Mouse (Mus musculus): Measurements from ENCODE around the gene C1qtnf7.

The C1qtnf7 gene

DNA sequence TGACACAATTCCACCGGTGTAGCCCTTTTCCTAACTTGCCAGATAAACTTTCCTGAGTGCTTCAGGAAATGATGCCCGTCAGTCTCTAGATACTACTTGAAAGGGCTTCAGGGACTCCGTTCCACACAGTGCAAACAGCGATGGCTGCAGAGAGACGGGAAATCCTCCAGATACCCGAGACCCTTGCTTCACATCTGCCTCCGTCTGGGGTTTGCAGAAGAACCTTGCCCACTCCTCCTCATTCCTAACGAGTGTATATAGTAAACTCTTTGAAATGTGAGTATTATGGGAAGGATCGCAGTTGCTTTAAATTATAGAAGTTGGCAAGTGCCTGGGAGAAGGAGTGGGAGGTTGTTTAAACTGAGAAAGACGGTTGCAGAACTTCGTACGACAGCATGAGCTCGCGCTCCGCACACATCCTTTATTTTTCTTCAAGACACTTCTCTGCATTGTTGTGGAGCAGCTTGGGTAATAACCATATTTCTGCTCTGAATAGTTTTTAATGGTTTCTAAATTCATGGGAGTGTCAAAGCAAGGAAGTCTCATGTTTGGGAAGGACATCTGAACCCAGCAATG lies at the start of gene C1qtnf7:
C1qtnf7 (plus strand) TSS at position 138 of the 576 bp plus-strand sequence.
- in situ Hi-C loops (cut with MboI; ENCODE audit: low pct_unique_long_range_greater_than_20kb in 1 of 2, low sequenced_read_pairs in 2 of 2, unreplicated experiment in 1 of 2): no loop called here

DNA sequence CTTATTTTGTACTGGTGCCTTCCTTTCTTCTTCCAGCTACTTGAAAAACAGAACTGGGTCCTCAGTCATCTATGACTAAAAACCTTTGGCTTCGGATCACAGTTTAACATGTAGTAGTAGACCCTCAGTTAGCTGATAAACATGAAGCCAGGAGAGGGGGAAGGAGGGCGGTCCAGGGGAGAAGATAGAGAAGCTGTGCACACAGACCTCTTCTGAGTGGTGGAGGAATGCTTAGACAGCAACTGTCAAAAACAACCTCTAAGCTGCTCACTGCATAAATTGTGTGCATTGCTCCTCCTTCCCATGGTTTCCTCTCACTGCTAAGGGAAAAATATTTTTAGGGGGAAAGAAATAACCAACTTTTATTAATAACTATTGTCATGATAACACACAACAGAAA lies 48.6 kb upstream of the C1qtnf7 start:
- in situ Hi-C loops (cut with MboI; ENCODE audit: low pct_unique_long_range_greater_than_20kb in 1 of 2, low sequenced_read_pairs in 2 of 2, unreplicated experiment in 1 of 2): no loop called here

DNA sequence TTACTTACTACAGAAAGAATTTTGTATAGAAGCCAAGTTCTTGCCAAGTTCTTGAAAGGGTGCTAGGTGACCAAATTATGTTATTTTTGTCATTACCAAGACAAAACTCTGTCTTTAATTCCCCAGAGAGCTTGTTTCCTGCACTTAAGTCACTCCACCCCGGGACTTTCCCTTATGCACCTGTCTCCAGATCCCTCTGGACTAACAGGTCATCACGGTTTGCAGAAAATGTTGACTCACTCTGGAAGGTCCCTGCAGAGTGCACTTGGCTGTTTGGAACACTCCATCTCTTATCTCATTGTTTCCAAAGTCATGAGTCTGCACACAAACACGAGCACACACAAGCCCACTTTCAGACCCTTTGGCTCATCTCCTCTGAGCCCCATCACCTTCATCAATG lies 48.1 kb upstream of the C1qtnf7 start:
- in situ Hi-C loops (cut with MboI; ENCODE audit: low pct_unique_long_range_greater_than_20kb in 1 of 2, low sequenced_read_pairs in 2 of 2, unreplicated experiment in 1 of 2): no loop called here

DNA sequence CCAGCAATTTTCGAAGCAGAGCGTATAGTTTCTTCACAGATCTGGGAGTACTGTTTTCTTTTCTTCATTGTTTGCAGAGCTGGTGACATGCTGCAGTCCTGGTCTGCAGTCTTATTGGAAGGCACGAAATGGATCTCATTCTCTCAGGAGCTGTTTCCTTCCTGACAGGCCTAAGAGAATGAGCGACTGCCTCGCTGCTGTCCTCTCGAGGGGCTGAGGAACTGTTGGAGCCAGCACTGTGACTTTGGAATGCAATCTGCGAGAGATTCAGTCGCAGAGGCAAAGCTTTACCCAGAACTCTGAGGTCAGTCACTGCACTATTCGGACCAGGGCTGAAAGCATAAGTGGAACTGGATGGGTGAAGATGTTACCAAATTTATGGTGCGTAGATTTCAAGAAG lies 46.4 kb upstream of the C1qtnf7 start:
- in situ Hi-C loops (cut with MboI; ENCODE audit: low pct_unique_long_range_greater_than_20kb in 1 of 2, low sequenced_read_pairs in 2 of 2, unreplicated experiment in 1 of 2): no loop called here

DNA sequence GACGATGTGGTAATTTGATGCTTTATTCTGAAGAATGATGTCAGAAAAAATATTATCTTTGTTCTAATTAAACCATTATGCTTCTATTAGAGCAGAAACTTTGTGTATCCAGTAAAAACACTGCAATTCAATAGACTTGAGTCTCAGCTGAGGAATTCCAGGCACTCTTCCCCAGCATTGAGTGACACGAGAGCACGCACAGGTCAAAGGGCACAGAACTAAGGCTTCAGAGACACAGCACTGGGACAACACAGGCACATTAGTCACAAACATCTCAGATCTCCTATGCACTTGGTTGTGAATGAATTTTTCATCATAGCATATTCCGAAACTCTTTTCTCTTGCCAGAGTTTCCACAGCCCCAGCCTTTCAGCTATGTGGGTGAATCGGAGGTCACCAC lies 37.4 kb upstream of the C1qtnf7 start:
- in situ Hi-C loops (cut with MboI; ENCODE audit: low pct_unique_long_range_greater_than_20kb in 1 of 2, low sequenced_read_pairs in 2 of 2, unreplicated experiment in 1 of 2): no loop called here

- in situ Hi-C loops (cut with MboI; ENCODE audit: low pct_unique_long_range_greater_than_20kb in 1 of 2, low sequenced_read_pairs in 2 of 2, unreplicated experiment in 1 of 2): no loop called here
Observed at GRCm38 (mm10) chr5:43480046-43480445, 35.3 kb upstream of the C1qtnf7 start.

- in situ Hi-C loops (cut with MboI; ENCODE audit: low pct_unique_long_range_greater_than_20kb in 1 of 2, low sequenced_read_pairs in 2 of 2, unreplicated experiment in 1 of 2): no loop called here
Observed at GRCm38 (mm10) chr5:43480786-43481185, 34.6 kb upstream of the C1qtnf7 start.

- in situ Hi-C loops (cut with MboI; ENCODE audit: low pct_unique_long_range_greater_than_20kb in 1 of 2, low sequenced_read_pairs in 2 of 2, unreplicated experiment in 1 of 2): no loop called here
Observed at GRCm38 (mm10) chr5:43481824-43482223, 33.5 kb upstream of the C1qtnf7 start.

DNA sequence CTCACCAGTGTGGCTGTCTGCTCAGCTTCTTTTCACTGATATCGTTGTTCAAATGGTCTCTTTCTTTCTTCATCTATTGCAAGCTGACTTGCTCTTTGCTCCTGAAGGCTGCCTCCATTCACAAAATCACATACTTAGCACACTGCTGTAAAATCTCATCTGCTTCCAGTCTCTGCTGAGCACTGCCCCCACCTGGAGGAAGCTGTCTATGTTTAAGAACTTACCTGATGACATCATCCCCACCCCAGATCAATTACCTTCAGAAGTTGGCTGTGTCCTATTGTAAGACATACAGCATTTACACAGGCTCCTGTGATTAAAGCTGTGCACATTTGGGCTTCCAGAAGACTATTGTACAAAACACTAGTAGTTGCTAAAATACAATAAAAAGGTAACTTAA lies 13.5 kb upstream of the C1qtnf7 start:
- in situ Hi-C loops (cut with MboI; ENCODE audit: low pct_unique_long_range_greater_than_20kb in 1 of 2, low sequenced_read_pairs in 2 of 2, unreplicated experiment in 1 of 2): no loop called here

DNA sequence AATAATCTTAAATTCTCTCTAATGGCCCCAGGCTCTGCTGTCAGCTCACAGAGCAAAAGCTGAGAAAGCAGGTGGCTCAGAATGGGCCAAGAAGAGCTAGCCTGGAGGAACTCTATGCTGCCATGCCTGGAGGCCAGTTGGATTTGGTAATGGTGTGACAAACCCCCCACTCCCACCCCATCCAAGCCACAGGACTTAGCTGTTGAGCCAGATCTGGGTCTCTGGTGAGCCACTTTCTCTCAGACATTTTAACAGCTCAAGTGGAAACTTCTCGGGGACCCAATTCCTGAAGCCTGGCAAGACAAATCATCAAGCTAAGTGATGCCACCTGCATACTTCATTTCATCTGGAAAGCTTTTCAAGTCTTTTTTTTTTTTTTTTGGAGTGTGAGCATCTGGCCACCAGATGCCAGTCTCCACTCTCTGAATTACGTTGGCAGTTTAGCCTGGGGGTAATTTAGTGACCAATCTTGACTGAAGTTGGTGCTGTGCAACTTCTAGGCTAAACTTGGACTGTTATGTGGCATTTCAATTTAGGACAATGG lies 11.0 kb upstream of the C1qtnf7 start:
- in situ Hi-C loops (cut with MboI; ENCODE audit: low pct_unique_long_range_greater_than_20kb in 1 of 2, low sequenced_read_pairs in 2 of 2, unreplicated experiment in 1 of 2): no loop called here

GRCm38 (mm10) chr5:43508470-43508869 lies 6.9 kb upstream of the C1qtnf7 start:
- in situ Hi-C loops (cut with MboI; ENCODE audit: low pct_unique_long_range_greater_than_20kb in 1 of 2, low sequenced_read_pairs in 2 of 2, unreplicated experiment in 1 of 2): no loop called here

GRCm38 (mm10) chr5:43508892-43509291 lies 6.4 kb upstream of the C1qtnf7 start:
- in situ Hi-C loops (cut with MboI; ENCODE audit: low pct_unique_long_range_greater_than_20kb in 1 of 2, low sequenced_read_pairs in 2 of 2, unreplicated experiment in 1 of 2): no loop called here

DNA sequence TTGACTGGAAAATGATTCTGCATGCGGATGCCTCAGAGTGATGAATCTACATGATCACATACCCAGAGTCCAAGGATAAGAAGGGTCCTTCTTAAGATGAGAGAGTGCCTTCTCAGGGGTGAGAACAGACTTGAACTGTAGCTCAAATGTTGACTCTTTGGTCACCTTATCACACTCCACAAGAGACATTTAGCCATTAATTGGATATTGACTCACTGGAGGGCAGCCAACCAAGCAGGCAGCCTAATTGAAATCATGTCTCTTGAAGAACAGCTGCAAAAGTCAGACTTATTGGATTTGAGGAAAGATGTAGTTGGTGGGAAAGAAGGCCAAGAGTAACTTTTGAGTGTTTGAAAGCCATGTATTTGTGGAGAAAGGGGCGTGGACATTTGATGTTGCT lies 4.2 kb upstream of the C1qtnf7 start:
- in situ Hi-C loops (cut with MboI; ENCODE audit: low pct_unique_long_range_greater_than_20kb in 1 of 2, low sequenced_read_pairs in 2 of 2, unreplicated experiment in 1 of 2): no loop called here

- in situ Hi-C loops (cut with MboI; ENCODE audit: low pct_unique_long_range_greater_than_20kb in 1 of 2, low sequenced_read_pairs in 2 of 2, unreplicated experiment in 1 of 2): no loop called here
Observed at GRCm38 (mm10) chr5:43516491-43516890, 1.2 kb downstream of the C1qtnf7 start.

- in situ Hi-C loops (cut with MboI; ENCODE audit: low pct_unique_long_range_greater_than_20kb in 1 of 2, low sequenced_read_pairs in 2 of 2, unreplicated experiment in 1 of 2): no loop called here
Observed at GRCm38 (mm10) chr5:43517313-43517712, 2.0 kb downstream of the C1qtnf7 start.

GRCm38 (mm10) chr5:43519905-43520304 lies 4.6 kb downstream of the C1qtnf7 start:
- in situ Hi-C loops (cut with MboI; ENCODE audit: low pct_unique_long_range_greater_than_20kb in 1 of 2, low sequenced_read_pairs in 2 of 2, unreplicated experiment in 1 of 2): no loop called here

DNA sequence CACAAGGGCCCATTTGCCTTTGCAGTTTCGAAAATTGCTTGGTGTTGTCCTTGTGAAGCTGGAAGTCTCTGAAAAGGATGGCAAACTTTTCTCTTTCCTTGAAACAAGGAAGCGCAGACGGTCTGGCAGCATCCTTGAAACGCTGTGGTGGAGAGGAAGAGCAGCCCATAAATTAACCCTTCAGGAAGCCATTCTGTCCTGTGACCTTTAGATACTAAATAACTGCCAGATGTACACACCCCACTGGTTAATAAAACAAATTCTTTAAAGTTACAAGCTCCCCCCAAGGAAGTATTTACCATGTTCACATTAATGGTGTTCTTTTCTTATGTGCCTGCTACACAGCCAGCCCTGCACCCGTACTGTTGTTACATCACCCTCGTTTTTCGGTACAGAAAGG lies 6.0 kb downstream of the C1qtnf7 start:
- in situ Hi-C loops (cut with MboI; ENCODE audit: low pct_unique_long_range_greater_than_20kb in 1 of 2, low sequenced_read_pairs in 2 of 2, unreplicated experiment in 1 of 2): no loop called here

DNA sequence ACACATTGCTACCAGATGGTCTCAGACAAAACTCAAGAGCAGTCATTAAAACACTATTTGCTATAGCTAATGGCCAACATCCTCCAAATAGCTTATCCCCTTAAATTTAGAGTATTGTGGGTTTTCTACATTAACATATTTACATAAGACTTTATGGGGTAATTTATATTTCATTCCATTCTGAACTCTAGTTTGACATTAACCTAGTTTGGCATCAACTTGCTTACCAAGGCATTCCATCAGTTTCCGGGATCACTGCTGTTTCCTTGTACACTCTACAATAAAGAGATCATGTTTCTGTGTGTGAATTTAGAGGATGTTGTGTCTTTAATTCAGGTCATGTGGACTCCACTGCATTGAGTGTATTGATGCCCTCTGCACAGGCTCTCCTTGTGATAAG lies 7.5 kb downstream of the C1qtnf7 start:
- in situ Hi-C loops (cut with MboI; ENCODE audit: low pct_unique_long_range_greater_than_20kb in 1 of 2, low sequenced_read_pairs in 2 of 2, unreplicated experiment in 1 of 2): no loop called here

GRCm38 (mm10) chr5:43526874-43527584 lies 11.7 kb downstream of the C1qtnf7 start:
- in situ Hi-C loops (cut with MboI; ENCODE audit: low pct_unique_long_range_greater_than_20kb in 1 of 2, low sequenced_read_pairs in 2 of 2, unreplicated experiment in 1 of 2): no loop called here

DNA sequence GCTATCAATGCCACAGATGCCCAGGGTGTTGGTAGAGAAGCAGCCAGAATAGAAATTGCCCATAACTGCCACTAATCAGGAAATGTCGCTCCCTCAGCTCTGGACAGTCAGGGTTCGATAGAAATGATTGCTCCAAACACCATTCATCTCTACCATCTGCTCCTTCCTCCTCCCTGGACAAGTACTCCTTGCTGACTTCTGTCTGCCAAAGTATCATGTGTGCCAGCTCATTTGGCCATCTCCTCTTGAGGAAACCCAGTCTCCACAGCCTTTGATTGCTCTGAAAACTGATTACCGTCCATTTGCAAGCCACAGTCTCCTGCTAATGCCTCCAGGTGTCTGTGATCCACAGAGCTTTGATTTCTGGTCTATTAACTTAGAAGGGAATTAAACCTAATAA lies 14.8 kb downstream of the C1qtnf7 start:
- in situ Hi-C loops (cut with MboI; ENCODE audit: low pct_unique_long_range_greater_than_20kb in 1 of 2, low sequenced_read_pairs in 2 of 2, unreplicated experiment in 1 of 2): no loop called here
